Mouse (Mus musculus): Measurements from ENCODE around the gene Nfasc. TPM values are rescaled to one million over a fixed set of nuclear protein-coding genes. Genes with fewer than 3 reads are reported as not detected.

Nfasc gene
- polyA plus RNA-seq, 1 experiment = 0.01 TPM

DNA sequence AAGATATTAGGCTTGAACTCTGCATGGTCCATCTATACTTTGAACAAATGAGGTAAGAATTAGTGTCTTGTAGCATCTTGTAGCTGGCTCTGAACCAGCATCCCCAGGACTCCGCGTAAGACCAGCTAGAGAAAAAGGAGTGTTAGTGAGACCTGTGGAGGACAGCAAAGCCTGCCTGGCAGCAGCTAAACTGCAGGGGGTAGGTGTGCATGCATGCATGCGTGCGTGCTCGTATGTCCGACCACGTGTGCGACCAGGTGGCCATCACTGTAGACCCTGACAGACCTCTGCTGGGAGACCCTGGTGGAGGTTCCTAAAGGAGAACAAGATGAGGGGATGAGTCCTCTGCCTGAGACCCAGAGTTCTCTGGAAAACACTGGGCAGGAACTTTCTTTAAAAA, 113.4 kb downstream of the Nfasc start:
- Histone ChIP-seq H3K4me1 (no peaks in the 10 kb centered on the region), H3K9me3 (no peaks in the 10 kb centered on the region), H3K36me3 (replicated peaks; ENCODE audit: low read length) (no peaks in the 10 kb centered on the region), H3K4me3 (replicated peaks) (no peak overlapping the region), H3K27me3 (replicated peaks) (peaks cover 76% of the 10 kb centered on the region)
- no peak for TF ChIP-seq GATA1 (IDR thresholded peaks at IDR 0.05; ENCODE audit: borderline replicate concordance, low read length)
- TF ChIP-seq FLI1 (IDR thresholded peaks at IDR 0.05; ENCODE audit: low read length) = no peak

DNA sequence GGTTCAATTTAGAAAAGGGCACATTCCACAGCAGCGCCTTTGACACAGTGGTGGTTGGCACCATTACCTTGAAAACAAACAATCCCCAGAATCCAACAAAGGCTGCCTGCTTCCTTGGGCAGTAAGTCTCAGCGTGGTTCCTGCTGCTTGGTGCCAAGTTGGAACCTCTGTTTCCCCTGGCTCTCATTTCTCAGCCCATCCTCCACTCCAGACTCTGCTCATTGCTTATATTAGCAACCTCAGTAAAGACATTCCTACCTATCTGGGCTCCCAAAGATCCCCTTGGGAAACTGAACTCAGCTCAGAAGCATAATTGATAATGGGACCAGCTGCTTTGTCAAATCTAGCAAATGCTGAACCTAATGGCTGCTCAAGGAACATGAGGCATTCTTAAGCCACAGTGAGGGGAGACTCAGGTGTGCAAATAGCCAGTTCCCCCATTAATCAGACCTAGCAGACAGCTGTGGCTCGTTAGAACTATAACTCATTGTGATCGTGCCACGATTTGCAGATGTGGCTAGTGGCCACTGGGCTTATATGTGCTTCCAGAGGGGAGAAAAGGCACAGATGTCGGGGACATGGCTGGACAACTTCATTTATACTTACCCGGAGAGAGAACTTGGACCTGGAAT, 115.4 kb downstream of the Nfasc start:
- Histone ChIP-seq H3K4me1 (no peaks in the 10 kb centered on the region), H3K9me3 (no peaks in the 10 kb centered on the region), H3K36me3 (replicated peaks; ENCODE audit: low read length) (no peaks in the 10 kb centered on the region), H3K27me3 (replicated peaks) (peaks cover 78% of the 10 kb centered on the region), H3K4me3 (replicated peaks) (no peak overlapping the region)
- TF ChIP-seq FLI1 (IDR thresholded peaks at IDR 0.05; ENCODE audit: low read length) = no peak
- TF ChIP-seq GATA1 (IDR thresholded peaks at IDR 0.05; ENCODE audit: borderline replicate concordance, low read length) = no peak

DNA sequence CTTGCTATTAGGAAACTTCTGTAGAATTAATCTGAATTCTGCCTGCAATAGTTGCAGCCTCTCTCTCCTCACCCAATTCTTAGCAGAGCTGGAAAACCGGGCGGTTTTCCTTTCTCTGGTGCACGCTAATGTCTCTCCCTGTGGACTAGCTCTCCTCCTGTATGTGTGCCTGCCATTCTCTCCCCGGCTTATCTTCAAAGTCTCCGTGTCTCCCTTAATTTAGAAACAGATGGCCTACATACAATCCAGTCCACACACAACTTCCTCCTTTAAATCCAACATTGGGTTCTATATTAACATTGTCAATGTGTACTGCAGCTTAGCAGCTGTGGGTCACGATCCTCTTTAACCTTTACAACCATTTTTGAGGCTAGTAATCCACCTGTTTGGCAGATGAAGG, 116.6 kb downstream of the Nfasc start:
- no peak overlapping the region for H3K4me3 ChIP-seq (replicated peaks)
- TF ChIP-seq GATA1 (IDR thresholded peaks at IDR 0.05; ENCODE audit: borderline replicate concordance, low read length) (no peak), FLI1 (IDR thresholded peaks at IDR 0.05; ENCODE audit: low read length) (no peak)
- H3K27me3 ChIP-seq (replicated peaks) = peaks cover 78% of the 10 kb centered on the region
- no peaks in the 10 kb centered on the region for H3K36me3 ChIP-seq (replicated peaks; ENCODE audit: low read length)
- H3K4me1 ChIP-seq = no peaks in the 10 kb centered on the region
- no peaks in the 10 kb centered on the region for H3K9me3 ChIP-seq

DNA sequence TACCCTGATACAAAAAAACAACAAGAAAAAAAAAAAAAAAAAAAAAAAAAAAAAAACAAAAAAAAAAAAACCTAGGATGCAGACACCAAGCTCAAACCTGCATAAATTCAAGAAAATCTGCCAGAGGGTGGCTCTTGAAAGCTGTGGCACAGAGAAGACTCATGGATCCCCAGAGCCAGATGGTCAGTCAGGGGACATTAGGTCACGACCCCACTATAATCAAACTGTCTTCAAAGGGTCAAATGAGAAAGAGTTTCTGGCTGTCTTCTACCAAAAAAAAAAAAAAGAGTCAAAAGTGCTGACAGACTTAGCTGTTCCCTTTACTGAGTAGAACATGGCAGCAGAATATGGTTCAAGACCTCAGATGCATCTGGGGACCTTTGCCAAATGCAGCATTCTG, 117.1 kb downstream of the Nfasc start:
- peaks cover 76% of the 10 kb centered on the region for H3K27me3 ChIP-seq (replicated peaks)
- TF ChIP-seq FLI1 (IDR thresholded peaks at IDR 0.05; ENCODE audit: low read length) (no peak), GATA1 (IDR thresholded peaks at IDR 0.05; ENCODE audit: borderline replicate concordance, low read length) (no peak)
- no peaks in the 10 kb centered on the region for H3K4me1 ChIP-seq
- no peaks in the 10 kb centered on the region for H3K36me3 ChIP-seq (replicated peaks; ENCODE audit: low read length)
- H3K4me3 ChIP-seq (replicated peaks) = no peak overlapping the region
- H3K9me3 ChIP-seq = no peaks in the 10 kb centered on the region

DNA sequence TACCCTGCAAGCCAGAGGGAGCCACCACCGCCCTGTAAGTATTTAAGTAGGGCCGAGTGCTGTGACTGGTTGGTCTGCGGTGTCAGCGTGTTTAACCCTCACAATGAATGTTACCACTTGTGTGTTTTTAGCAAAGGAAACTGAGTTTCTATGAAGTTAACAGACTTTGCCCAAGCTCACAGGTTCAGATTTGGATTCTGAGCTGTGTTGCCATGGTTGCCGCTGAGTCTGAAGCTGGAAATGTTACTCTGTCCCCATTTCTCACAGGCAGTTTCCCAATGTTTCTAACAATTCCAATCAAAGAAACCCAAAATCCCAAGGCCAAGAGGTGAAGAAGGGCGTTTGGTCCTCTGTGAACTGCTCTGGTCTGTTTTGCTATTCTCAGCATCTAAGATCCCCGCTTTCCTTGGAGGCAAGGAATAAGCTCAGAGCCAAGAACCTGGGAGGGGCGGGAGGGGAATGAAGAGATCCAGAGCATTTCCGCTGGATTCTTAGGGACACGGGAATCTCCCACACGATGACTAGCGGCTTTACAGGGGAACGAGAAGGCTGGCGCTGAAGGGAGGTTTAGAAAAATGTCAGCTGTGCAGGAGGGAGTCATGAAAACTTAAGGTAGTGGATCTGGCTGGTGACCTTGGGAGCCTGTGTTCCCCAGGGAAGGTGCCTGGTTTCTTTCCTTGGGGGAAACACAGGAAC, 117.8 kb downstream of the Nfasc start:
- TF ChIP-seq FLI1 (IDR thresholded peaks at IDR 0.05; ENCODE audit: low read length) (no peak), GATA1 (IDR thresholded peaks at IDR 0.05; ENCODE audit: borderline replicate concordance, low read length) (no peak)
- H3K9me3 ChIP-seq = no peaks in the 10 kb centered on the region
- no peaks in the 10 kb centered on the region for H3K36me3 ChIP-seq (replicated peaks; ENCODE audit: low read length)
- no peaks in the 10 kb centered on the region for H3K4me1 ChIP-seq
- H3K4me3 ChIP-seq (replicated peaks) = no peak overlapping the region
- H3K27me3 ChIP-seq (replicated peaks) = peaks cover 75% of the 10 kb centered on the region

DNA sequence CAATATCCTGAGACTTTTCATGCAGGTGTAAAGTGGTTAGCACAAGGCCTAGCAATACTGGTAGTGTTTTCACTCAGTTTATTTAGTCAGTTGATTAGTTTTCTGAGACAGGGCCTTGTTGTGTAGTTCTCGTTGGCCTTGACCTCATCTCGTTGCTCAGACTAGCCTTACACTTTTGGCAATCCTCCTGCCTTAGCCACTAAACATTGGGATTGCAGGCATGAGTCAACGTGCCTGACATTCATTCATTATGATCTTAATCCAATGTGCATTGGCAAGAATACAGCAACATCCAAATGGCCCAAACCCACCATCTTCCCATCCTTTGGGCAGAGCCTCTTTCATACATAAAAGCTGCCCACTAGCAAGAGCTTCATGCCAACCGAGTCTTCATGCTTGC, 129.5 kb downstream of the Nfasc start:
- Histone ChIP-seq H3K4me3 (replicated peaks) (no peak overlapping the region), H3K36me3 (replicated peaks; ENCODE audit: low read length) (no peaks in the 10 kb centered on the region), H3K4me1 (peaks cover 3% of the 10 kb centered on the region; the same call in 1 of the 2 replicates), H3K27me3 (replicated peaks) (peaks cover 37% of the 10 kb centered on the region), H3K9me3 (no peaks in the 10 kb centered on the region)
- TF ChIP-seq FLI1 (IDR thresholded peaks at IDR 0.05; ENCODE audit: low read length) (no peak), GATA1 (IDR thresholded peaks at IDR 0.05; ENCODE audit: borderline replicate concordance, low read length) (no peak)

DNA sequence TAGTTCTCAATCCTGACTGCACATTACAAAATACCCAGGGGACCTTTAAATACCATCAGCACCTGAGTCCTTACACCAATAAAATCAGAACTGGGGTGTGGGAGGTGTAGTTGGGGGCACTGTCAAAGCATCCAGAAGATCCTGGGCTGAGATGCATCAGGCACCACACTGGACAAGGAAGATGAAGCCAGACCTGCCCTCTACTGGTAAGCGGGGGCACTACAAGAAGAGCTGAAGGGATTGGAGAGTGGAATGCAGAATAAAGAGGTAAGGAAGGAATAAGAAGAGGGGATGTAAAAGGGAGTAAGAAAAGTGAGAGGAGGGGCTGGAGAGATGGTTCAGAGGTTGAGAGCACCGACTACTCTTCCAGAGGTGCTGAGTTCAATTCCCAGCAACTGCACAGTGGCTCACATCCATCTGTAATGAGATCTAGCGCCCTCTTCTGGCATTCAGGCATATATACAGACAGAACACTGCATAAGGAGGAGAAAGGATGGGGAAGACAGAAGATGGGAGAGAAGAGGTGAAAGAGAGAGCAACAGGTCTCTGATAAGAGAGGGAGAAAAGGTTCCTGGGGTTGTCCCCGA, 132.5 kb downstream of the Nfasc start:
- TF ChIP-seq FLI1 (IDR thresholded peaks at IDR 0.05; ENCODE audit: low read length) (no peak), GATA1 (IDR thresholded peaks at IDR 0.05; ENCODE audit: borderline replicate concordance, low read length) (no peak)
- H3K36me3 ChIP-seq (replicated peaks; ENCODE audit: low read length) = no peaks in the 10 kb centered on the region
- H3K9me3 ChIP-seq = no peaks in the 10 kb centered on the region
- peaks cover 3% of the 10 kb centered on the region; the same call in 1 of the 2 replicates for H3K4me1 ChIP-seq
- peaks cover 53% of the 10 kb centered on the region for H3K27me3 ChIP-seq (replicated peaks)
- H3K4me3 ChIP-seq (replicated peaks) = no peak overlapping the region

DNA sequence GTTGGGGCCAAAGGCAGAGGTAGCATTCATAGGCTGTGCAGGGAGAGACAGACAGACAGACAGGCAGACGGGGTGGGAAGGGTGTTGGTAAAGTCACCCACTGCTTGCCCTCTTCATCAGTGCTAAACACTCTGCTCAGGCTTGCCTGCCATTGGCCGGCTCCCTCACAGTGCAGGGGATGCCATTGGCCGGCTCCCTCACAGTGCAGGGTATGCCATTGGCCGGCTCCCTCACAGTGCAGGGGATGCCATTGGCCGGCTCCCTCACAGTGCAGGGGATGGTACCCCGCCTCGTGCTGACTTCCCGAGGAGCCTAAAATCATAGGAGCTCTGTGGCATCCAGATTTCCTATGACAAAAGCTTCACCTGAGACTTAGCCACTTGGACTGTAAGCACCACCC, 139.4 kb downstream of the Nfasc start:
- Histone ChIP-seq H3K27me3 (replicated peaks) (peaks cover 72% of the 10 kb centered on the region), H3K36me3 (replicated peaks; ENCODE audit: low read length) (no peaks in the 10 kb centered on the region), H3K4me1 (no peaks in the 10 kb centered on the region), H3K9me3 (no peaks in the 10 kb centered on the region), H3K4me3 (replicated peaks) (no peak overlapping the region)
- TF ChIP-seq FLI1 (IDR thresholded peaks at IDR 0.05; ENCODE audit: low read length) (no peak), GATA1 (IDR thresholded peaks at IDR 0.05; ENCODE audit: borderline replicate concordance, low read length) (no peak)

DNA sequence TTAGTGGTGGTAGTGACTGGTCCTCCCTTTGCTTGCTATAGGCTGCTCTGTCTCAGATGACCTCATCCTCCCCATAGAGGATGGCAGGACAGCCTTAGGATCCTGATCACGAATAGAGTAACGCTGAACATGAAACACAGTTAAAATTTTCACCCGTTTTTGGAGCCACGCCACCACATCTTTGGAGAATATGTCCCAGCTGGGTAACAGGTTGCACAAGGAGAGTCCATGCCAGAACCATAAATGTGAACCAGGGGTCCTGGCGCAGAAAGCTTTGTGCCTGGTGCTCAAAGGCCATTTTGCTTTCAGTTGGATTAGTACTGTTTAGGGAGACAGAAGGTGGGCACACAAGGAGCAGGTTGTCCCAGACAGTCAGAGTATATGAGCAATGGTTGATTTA, 143.6 kb downstream of the Nfasc start:
- peaks cover 14% of the 10 kb centered on the region for H3K4me1 ChIP-seq
- H3K27me3 ChIP-seq (replicated peaks) = peaks cover 81% of the 10 kb centered on the region
- H3K36me3 ChIP-seq (replicated peaks; ENCODE audit: low read length) = no peaks in the 10 kb centered on the region
- no peak for TF ChIP-seq GATA1 (IDR thresholded peaks at IDR 0.05; ENCODE audit: borderline replicate concordance, low read length)
- TF ChIP-seq FLI1 (IDR thresholded peaks at IDR 0.05; ENCODE audit: low read length) = no peak
- H3K9me3 ChIP-seq = no peaks in the 10 kb centered on the region
- H3K4me3 ChIP-seq (replicated peaks) = no peak overlapping the region

DNA sequence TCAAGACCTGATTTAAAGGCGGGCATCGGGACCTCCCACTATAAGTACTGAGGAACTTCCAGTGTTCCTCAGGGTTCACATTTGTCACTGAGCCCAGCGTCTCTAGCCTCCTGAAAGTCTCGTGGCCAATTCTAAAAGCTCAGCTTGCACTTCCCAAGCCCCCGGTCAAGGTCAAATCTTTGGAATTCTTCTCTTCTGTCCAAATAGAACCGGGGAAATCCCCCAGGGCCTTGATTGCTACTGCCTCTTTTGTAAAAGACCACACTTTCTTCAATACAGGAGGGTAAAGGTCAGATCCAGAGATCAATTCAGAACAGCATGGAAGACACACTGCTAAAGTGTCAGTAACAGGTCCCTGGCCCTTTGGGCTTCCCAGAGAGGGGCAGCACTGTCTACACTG, 145.9 kb downstream of the Nfasc start:
- peaks cover 86% of the 10 kb centered on the region for H3K27me3 ChIP-seq (replicated peaks)
- no peaks in the 10 kb centered on the region for H3K9me3 ChIP-seq
- H3K36me3 ChIP-seq (replicated peaks; ENCODE audit: low read length) = no peaks in the 10 kb centered on the region
- H3K4me3 ChIP-seq (replicated peaks) = no peak overlapping the region
- no peak for TF ChIP-seq GATA1 (IDR thresholded peaks at IDR 0.05; ENCODE audit: borderline replicate concordance, low read length)
- no peak for TF ChIP-seq FLI1 (IDR thresholded peaks at IDR 0.05; ENCODE audit: low read length)
- H3K4me1 ChIP-seq = peaks cover 33% of the 10 kb centered on the region

All from megakaryocyte, embryonic 14.5 days (primary cell).